Mouse (Mus musculus) fat pad, adult 2 months (tissue): Measurements from ENCODE around the gene Upf2.

Experiments
- DNase-seq: peaks from one replicate; pipeline ENCODE4 v3.0.0-alpha.2; 2011; ENCODE audit warnings: low read depth, low spot score; ENCODE audit errors: extremely low read depth

The Upf2 gene

DNA sequence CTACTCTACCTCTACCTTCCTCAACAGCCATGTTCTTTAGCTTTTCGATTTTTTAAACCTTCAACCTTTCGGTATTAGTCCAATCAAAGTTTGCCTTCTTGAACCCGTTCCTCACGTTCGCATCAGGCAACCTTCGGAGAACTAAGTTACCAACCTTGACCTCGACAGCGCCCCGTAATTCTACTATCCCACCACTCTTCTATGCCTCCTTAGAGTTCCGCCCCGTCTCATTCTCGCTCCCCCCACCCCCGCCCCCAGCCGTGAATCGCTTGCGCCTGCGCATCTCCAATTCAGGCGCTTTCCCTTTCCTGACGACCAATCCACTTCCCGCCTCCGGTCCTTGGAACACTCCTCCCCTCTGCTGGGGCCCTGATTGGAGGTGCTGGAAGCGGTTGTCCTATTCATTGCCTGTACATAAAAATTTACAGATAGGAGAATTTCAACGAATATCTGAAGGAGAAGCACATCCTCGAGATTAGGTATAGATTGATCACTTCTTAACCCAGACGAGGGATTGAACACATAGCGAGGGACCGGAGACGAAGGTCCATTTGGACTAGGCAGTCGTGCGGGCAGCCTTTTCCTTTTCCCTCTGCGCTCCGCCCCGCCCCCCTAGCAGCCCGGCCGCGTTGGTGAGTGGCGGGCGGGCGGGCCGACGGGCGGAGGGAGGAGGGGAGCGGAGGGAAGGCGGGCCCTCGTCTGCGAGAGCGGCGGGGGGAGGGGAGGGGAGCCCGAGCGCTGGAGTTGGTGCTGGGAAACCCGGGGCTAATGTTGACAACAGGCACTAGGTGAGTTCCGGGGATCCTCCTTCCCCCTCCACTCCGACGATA, at the start of gene Upf2:
Upf2 (plus strand) TSS at position 704 of the 830 bp plus-strand sequence.
- peak; percentile 68 for DNase-seq

DNA sequence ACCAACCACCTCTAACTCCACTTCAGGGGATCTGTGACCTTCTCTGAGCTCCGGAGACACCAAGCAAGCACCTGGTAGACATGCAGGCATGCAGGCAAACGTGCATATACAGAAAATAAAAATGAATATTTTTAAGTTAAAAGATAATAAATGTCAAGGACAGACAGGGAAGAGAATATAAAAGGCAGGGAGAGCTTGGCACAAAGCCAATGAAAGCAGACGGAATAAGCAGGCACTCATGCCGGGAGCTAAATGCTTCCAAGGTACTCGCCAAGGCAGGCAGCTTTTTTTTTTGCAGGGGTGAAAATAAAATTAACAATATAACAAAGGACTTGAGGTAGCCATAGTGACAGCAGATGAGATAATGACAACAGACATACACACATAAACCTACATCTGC, 45.2 kb upstream of the Upf2 start:
- DNase-seq = no peak

DNA sequence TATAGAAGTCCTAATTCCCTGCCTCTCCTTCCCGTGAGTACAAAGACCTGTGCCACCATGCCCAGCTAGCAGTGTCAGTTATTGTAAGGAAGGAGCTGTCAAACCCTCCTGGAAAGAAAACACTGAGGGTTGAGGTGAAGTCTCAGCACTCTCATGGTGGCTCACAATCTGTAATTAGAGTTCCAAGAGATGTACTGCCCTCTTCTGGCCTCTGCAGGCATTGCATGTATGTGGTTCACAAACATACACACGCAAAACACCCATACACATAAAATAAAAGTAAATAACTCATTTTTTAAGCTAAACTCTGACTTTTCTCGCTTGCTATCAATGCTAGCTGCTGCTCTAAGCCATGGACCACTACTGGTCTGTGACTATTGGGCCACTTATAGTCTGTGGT, 44.6 kb upstream of the Upf2 start:
- no peak for DNase-seq

- DNase-seq = no peak
Observed at GRCm38 (mm10) chr2:5911282-5911965, 39.8 kb upstream of the Upf2 start.

DNA sequence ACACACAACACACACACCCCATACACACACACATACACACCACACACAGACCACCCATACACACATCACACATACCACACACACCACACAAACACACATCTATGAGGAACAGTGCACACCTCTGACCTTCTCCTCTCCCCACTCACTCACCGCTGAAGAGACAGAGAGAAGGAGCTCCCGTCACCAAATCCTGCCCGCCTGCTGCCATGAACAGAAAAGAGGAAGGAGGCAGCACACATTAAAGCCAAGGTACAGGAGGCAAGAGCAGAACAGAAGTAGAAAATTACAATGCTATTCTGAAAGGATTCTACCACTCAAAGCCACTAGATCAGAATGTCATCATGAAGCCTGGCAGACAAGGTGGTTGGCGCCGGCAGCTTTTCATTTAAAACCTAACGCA, 28.4 kb upstream of the Upf2 start:
- DNase-seq = no peak

DNA sequence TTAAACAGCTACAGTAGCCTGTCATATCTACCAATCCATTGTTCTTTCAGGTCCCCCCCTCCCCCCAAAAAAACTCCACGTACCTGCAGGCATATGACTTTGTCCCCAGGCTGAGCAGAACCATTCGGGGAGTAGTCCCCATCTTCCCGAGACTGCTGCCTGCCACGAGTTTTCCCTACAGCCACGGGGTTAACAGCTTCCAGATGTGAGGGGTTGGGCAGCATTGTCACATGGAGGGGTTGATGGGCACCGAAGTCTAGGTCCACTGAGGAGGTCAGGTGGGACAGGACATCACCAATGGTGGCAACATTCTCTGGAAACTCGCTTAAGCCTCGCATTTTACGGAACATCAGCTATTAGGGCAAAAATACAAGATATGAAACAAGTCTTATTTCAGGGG, 27.5 kb upstream of the Upf2 start:
- no peak for DNase-seq

GRCm38 (mm10) chr2:5927481-5927880, 23.8 kb upstream of the Upf2 start:
- no peak for DNase-seq

GRCm38 (mm10) chr2:5929793-5930192, 21.5 kb upstream of the Upf2 start:
- DNase-seq = no peak

DNA sequence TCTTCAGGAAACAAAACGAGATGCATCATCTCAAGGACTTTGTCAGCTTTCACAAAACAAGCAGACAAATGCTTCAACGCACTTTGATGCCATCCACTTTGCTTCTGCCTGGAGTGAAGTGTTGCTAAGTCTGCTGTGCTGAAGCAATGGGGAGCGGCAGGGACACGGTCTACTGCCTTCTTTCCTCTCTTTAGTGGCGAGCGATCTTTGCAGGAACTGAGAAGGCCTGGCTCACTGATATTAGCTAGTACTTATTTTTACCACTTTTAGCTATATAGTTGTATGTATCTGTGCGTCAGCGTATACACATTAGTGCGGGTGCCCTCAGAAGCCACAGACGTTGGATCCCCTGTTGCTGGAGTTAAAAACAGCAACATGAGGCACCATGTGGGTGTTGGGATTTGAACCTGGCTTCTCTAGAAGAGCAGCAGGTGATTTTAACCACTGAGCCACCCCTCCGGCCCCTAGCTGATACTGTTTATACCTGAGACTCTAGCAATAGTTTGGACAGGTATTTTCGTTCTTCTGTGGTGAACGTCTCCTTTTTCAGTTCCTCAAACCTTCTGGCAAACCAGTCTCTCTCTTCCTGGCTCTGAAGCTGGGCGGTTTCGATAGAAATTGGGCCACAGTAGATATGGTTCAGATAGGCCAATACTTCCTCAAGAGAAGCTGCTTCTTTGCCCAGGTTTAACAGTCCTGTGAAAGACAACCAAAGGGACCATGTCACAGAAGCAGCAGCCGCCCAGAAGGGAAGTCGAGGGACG, 20.8 kb upstream of the Upf2 start:
- DNase-seq = no peak

DNA sequence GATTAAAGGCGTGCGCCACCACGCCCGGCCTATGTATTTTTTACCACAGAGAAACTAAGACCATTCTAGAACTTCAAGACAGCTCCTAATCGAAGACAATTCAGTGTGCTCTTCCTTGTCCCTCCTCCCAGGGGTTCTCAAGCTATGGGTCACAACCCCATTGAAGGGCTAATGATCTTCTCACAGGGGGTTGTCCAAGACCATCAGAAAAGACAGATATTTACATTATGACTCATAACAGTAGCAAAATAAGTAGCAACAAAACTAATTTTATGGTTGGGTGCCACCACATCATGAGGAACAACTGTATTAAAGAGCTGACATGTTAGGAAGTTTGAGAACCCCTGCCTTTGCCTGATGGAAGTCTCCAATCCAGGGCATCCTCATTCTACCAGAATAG, 19.3 kb upstream of the Upf2 start:
- DNase-seq = no peak

DNA sequence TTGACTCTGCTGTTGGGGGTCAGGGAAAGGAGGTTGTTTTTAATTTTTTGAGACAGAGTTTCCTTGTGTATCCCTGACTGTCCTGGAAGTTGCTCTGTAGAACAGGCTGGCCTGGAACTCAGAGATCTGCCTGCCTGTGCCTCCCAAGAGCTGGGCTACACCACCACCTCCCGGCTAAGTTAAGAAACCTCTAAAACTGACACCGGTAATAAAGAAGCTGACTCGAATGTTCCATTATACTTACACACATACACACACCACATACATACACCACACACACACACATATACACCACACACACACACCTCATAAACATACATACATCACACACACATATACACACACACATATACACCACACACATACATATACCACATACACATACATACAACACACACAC, 16.3 kb upstream of the Upf2 start:
- no peak for DNase-seq

DNA sequence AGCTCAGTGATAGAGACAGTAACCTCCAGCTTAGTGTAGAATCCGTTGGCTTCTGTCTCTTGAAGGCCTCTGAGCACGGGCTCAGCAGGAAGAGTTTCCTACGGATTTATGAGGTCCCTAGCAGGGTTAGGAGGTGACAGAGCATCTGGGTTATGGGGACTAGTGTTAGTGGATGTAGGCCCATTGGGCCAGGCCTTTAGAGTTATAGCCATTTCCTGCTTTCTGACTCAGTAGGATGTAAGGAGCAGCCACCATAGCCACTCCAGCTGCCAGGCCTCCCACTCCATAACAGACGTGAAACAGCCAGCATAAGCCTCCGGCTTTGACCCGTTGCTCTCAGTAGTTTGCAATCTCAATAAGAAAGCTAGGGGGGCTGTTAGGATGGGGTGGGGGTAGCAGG, 15.2 kb upstream of the Upf2 start:
- no peak for DNase-seq

DNA sequence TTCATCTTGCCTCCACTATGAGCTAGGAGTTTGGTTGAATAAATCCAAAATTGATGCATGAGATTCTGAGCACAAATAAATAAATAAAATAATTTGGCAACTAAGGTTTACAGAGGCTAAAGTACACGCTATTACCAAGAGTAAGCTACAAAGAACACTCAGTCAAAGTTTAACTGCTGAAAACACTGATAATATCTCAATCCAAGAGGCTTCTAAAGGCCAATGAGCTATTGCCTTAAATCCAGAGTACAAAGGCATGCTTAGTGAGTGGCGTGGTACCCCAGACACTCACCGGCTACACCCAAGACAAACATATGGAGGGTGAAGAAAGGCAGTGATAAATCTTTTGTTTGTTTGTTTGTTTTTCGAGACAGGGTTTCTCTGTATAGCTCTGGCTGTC, 14.7 kb upstream of the Upf2 start:
- no peak for DNase-seq

DNA sequence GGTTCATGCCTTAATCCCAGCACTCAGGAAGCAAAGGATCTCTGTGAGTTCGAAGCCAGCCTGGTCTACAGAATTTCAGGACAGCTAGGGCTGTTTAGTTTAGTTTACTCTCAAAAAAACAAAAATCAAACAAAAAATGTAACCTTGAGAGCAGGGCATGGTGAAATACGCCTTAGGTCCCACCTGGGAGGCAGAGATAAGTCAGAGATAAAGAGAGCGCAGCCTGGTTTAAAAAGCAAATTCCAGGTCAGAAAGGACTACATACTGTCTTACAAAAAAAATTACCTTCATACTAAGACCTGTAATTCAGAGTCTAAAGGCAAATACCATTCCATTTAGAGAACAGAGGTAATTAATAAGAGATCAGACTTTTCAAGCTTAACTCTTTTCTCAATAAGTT, 11.9 kb upstream of the Upf2 start:
- no peak for DNase-seq

DNA sequence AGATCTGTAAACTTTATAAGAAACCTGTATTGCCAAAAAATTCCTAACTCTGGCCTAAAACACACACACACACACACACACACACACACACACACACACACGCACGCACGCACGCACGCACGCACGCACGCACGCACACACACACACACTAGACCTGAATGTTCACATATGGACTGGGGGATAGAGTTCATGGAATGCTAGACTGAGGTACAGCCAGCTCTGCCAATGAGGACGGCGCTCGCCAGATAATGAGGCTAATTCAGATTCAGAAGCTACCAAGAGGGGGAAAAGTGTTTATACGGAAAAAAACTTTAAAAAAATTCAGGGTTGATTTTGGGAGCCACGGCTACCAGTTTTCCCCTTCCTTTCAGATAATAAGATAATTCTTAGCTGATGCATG, 11.4 kb upstream of the Upf2 start:
- no peak for DNase-seq

- no peak for DNase-seq
Observed at GRCm38 (mm10) chr2:5940936-5941335, 10.3 kb upstream of the Upf2 start.

GRCm38 (mm10) chr2:5941861-5942415, 9.3 kb upstream of the Upf2 start:
- DNase-seq = no peak

DNA sequence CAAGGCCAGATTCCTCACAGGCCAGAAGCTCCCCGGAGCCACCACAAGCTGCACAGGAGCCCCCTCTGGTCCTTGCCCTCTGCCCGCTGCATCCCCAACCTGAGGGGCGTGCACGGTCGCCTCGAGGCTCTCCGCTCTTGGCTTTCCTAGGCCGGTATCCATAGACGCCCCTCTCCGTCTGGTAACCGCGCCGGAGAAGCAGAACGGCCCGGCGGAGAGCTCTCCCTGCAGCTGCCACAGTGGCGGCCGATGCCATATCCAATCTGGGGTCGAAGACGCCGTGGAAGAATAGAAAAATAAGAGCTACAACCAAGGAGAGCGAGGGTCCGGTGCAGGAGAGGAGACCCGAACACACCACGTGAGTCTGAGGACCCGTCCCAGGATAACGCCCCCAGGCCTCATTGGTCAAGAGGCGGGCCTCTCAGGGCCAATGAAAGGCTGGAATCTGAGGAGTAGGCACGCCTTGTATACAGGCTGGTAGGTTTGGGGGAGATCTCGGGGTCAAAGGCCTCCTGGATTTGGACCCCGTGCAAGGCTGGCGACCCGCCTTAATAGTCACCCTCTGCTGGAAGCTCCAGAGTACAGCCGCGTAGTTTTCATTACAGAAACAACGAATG, 8.7 kb upstream of the Upf2 start, which contains the start of gene Dhtkd1:
Dhtkd1 (minus strand) TSS at position 377 of the 617 bp plus-strand sequence.
- no peak for DNase-seq

DNA sequence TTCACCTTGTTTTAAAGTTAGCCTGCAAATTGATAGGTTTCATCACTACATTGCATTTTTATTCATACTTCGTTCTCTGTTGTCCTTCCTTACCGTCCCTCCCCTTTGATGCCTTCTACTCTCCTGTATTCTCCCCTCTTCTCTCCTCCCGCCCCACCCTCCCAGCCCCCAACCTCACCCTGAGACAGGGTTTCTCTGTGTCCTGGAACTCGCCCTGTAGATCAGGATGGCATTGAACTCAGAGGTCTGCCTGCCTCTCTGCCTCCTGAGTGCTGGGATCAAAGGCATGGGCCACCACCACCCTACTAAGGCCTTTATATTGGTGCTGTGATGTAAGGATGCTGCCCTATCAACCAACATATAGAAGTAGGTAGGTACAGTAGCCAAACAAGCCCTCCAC, 8.2 kb upstream of the Upf2 start:
- DNase-seq = no peak

DNA sequence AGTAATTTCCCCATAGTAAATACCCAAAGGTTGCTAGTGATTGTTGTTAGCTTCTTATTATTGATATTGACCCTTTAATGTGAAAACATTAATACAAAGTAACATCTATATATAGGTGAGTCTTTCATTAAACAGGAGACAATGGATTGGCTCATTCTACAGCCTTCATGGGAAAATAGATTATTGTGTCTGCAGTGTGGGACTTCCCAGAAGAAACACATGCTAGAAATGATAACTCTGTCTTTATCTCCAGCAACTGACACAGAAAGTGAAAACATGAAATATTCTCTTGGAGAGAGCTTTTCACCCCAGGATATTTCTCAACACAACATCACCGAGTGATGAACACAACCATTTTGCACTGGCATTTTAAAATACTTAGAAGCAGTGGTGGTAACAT, 5.6 kb upstream of the Upf2 start:
- no peak for DNase-seq

DNA sequence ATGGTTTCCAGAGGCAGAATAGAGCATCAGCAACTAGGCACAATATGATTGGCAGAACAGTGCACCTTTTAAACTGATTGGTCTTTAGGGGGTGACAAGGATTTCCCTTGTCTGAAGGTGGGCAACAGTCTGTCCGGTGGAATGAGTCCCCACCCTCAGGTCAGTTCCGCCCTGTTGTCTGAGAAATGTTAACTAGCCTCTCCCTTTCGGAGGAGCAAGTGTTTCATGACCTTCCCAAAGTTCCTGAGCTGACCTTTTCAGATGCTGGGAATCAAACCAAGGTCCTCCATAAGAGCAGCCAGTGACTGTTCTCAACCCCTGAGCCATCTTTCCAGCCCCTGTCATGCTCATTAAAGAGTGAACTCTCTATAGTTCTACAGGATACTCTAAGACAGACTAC, 4.4 kb upstream of the Upf2 start:
- DNase-seq = no peak
